8 mouse cellular contexts compared by ENCODE assay signal in the genomic region with DNA sequence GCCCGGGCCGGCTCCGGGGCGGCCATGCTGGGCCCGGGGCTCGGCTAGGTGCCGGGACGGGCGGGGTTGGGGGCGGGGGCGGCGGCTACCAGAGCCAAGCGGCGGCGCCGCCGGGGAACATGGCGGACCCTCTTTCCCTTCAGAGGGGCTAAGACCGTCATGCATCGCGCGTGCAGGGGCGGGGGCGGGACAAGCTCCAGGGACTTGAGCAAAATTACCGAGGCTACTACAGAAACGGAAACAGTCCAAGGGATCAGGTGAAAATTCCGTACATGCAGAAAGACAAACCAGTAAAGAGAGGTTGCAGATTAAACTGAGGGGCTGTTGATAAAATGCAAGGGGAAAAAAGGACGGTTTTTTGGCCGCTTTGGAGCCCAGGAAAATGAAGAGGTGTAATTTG. TPM values are rescaled to one million over a fixed set of nuclear protein-coding genes. Genes with fewer than 3 reads are reported as not detected.
DNase-seq lines count a peak whose midpoint lies in the region; ATAC-seq and TF ChIP-seq lines count a peak whose summit lies in the region.

A gene (minus strand): TSS at position 159 of the 400 bp plus-strand sequence.

- H3K4me3 ChIP-seq in ES-E14 (ENCODE audit: insufficient read depth in 1 of 2, low read depth in 1 of 2, low read length in 2 of 2, poor library complexity in 1 of 2, severe bottlenecking in 1 of 2) = peak within 1 kb of the TSS; percentile 70 to 95
- peak within 1 kb of the TSS; percentile 96 for H3K4me3 ChIP-seq in forebrain, embryonic 12.5 days (replicated peaks)
- H3K4me3 ChIP-seq in layer of hippocampus, adult 2 months = peak within 1 kb of the TSS; percentile 68
- H3K4me3 ChIP-seq in lung, embryonic 14.5 days (ENCODE audit: low read depth, low read length) = peak within 1 kb of the TSS; percentile 89
- peak within 1 kb of the TSS; percentile 82 for H3K4me3 ChIP-seq in olfactory bulb, adult 2 months (ENCODE audit: insufficient read depth, low read depth, low read length)

- TF ChIP-seq POLR2A in olfactory bulb, adult 2 months (IDR thresholded peaks at IDR 0.05; ENCODE audit: insufficient read depth, low read depth, low read length) = no peak; the same call in 1 of the 2 replicates

- no peaks in the 10 kb centered on the region for H3K9me3 ChIP-seq in ES-E14 (ENCODE audit: control insufficient read depth, insufficient read depth, low read depth, low read length)
- H3K9me3 ChIP-seq in forebrain, embryonic 12.5 days = no peaks in the 10 kb centered on the region
- H3K9me3 ChIP-seq in lung, embryonic 14.5 days (ENCODE audit: low read depth, low read length) = no peaks in the 10 kb centered on the region

- TF ChIP-seq CTCF in layer of hippocampus, adult 2 months (conservative IDR thresholded peaks at IDR 0.05) = no peak
- TF ChIP-seq CTCF in lung, embryonic 14.5 days (IDR thresholded peaks at IDR 0.05; ENCODE audit: low read depth) = no peak
- TF ChIP-seq CTCF in olfactory bulb, adult 2 months (IDR thresholded peaks at IDR 0.05; ENCODE audit: insufficient read depth, low read depth, low read length) = no peak

- H3K9ac ChIP-seq in ES-E14 (ENCODE audit: insufficient read depth, low read depth, low read length, poor library complexity, severe bottlenecking) = peak within 1 kb of the TSS; percentile 96
- H3K9ac ChIP-seq in forebrain, embryonic 12.5 days = peak within 1 kb of the TSS; percentile 98
- peak within 1 kb of the TSS; percentile 97 for H3K9ac ChIP-seq in lung, embryonic 14.5 days

- intact Hi-C loops in heart, postnatal 14 days (cut with DNase I) = loop anchor here (1.0 kb wide), 1 partner anchor 67 kb away; no protein-coding TSS in a partner anchor

- H3K27ac ChIP-seq in ES-E14 (ENCODE audit: insufficient read depth, low read depth, low read length, poor library complexity, severe bottlenecking) = peak within 1 kb of the TSS; percentile 80
- peak within 1 kb of the TSS; percentile 99 for H3K27ac ChIP-seq in forebrain, embryonic 12.5 days
- H3K27ac ChIP-seq in layer of hippocampus, adult 2 months = peak within 1 kb of the TSS; percentile 98
- peak within 1 kb of the TSS; percentile 99 for H3K27ac ChIP-seq in lung, embryonic 14.5 days (ENCODE audit: low read depth)
- H3K27ac ChIP-seq in olfactory bulb, adult 2 months (ENCODE audit: insufficient read depth, low read depth, low read length) = peak within 1 kb of the TSS; percentile 65

- WGBS in forebrain, embryonic 12.5 days = under 1% methylated on average over 26 of the region's 29 CpGs
- WGBS in lung, embryonic 14.5 days = under 1% methylated on average over 26 of the region's 29 CpGs
- 1% methylated on average over 27 of the region's 29 CpGs for WGBS in olfactory bulb, adult 2 months

- in situ Hi-C loops in ES-E14 (cut with MboI; ENCODE audit: low sequenced_read_pairs in 2 of 2, unreplicated experiment in 2 of 2) = no loop called here

- peaks cover 8% of the 10 kb centered on the region for H3K36me3 ChIP-seq in ES-E14 (ENCODE audit: control insufficient read depth, insufficient read depth, low read length, poor library complexity, severe bottlenecking)
- H3K36me3 ChIP-seq in forebrain, embryonic 12.5 days (replicated peaks) = peaks cover 30% of the 10 kb centered on the region
- H3K36me3 ChIP-seq in lung, embryonic 14.5 days (ENCODE audit: insufficient read depth) = peaks cover 25% of the 10 kb centered on the region

- peak; percentile 94 for ATAC-seq in forebrain, embryonic 12.5 days (ENCODE audit: low FRiP score)
- peak; percentile 94 for ATAC-seq in lung, embryonic 14.5 days (ENCODE audit: insufficient read depth)

- no peaks in the 10 kb centered on the region for H3K27me3 ChIP-seq in forebrain, embryonic 12.5 days
- no peaks in the 10 kb centered on the region for H3K27me3 ChIP-seq in lung, embryonic 14.5 days (ENCODE audit: insufficient read depth, low read length)

- H3K4me2 ChIP-seq in forebrain, embryonic 12.5 days = peak within 1 kb of the TSS; percentile 63
- H3K4me2 ChIP-seq in lung, embryonic 14.5 days = peak within 1 kb of the TSS; percentile 75

- peak; percentile 90 for DNase-seq in ES-E14 (ENCODE audit: low read depth, low spot score)
- DNase-seq in c-Kit-positive CD71-positive TER-119-positive erythroid progenitor cells, embryonic 14.5 days (ENCODE audit: low spot score) = peak; percentile 90
- DNase-seq in heart, postnatal 14 days = peak in 1 of 2 experiments; percentile 78
- DNase-seq in layer of hippocampus, adult 2 months (ENCODE audit: low spot score in 2 of 2) = peak; percentile 74 to 85
- DNase-seq in lung, embryonic 14.5 days = peak; percentile 93
- peak; percentile 93 for DNase-seq in thymus, postnatal 0 days (ENCODE audit: low spot score)

- no peaks in the 10 kb centered on the region for H3K4me1 ChIP-seq in ES-E14 (ENCODE audit: control insufficient read depth in 2 of 2, insufficient read depth in 2 of 2, low read length in 2 of 2, poor library complexity in 1 of 2)
- peaks cover 15% of the 10 kb centered on the region for H3K4me1 ChIP-seq in forebrain, embryonic 12.5 days
- peaks cover 3% of the 10 kb centered on the region for H3K4me1 ChIP-seq in lung, embryonic 14.5 days (ENCODE audit: insufficient read depth)
- H3K4me1 ChIP-seq in olfactory bulb, adult 2 months (ENCODE audit: control insufficient read depth, insufficient read depth, low read length) = no peaks in the 10 kb centered on the region

TF ChIP-seq in ES-E14, 5 proteins besides CTCF, POLR2A, EP300 and RAD21:
- no peak for TF ChIP-seq ZC3H11A (IDR thresholded peaks at IDR 0.05; ENCODE audit: borderline replicate concordance, low read depth, low read length)
- peak; percentile 73 for TF ChIP-seq HCFC1 (IDR thresholded peaks at IDR 0.05; ENCODE audit: borderline replicate concordance, insufficient read depth, low read length)
- TF ChIP-seq MAFK (IDR thresholded peaks at IDR 0.05; ENCODE audit: insufficient read depth, low read depth, low read length) = no peak
- no peak for TF ChIP-seq CHD2 (IDR thresholded peaks at IDR 0.05; ENCODE audit: low read depth, low read length)
- no peak for TF ChIP-seq ZNF384 (IDR thresholded peaks at IDR 0.05; ENCODE audit: low read depth, low read length)

RNA-seq across cellular contexts. Expression of the gene that starts here (rescaled TPM):
- 30.8 and 32.0 TPM in 2 replicates for total RNA-seq in ES-E14 (2012; rRNA removed)
- 72.0 and 79.5 TPM in 2 replicates for polyA plus RNA-seq in forebrain, embryonic 12.5 days (2016; fragmentation: Nextera tagmentation; extraction: Ambion mirVana)
- total RNA-seq in heart, postnatal 14 days (2021) = 10 to 100 TPM; 64.2 to 64.6 TPM
- 100 to 1,000 TPM; 302 to 305 TPM for total RNA-seq in layer of hippocampus, adult 2 months (2021)
- 60.7 and 61.1 TPM in 2 replicates for polyA plus RNA-seq in lung, embryonic 14.5 days (2014; fragmentation: Nextera tagmentation; extraction: Ambion mirVana)
- 198 TPM in 1 of 2 replicates, not detected in the other for polyA plus RNA-seq in olfactory bulb, adult 2 months (2012; ENCODE audit: insufficient read depth, insufficient read length, low replicate concordance, missing spikeins)
- polyA plus RNA-seq in thymus, postnatal 0 days (2015; fragmentation: Nextera tagmentation; extraction: Ambion mirVana) = 52.8 and 65.4 TPM in 2 replicates
